Mouse (Mus musculus): Measurements from ENCODE around the gene Znrf3. TPM values are rescaled to one million over a fixed set of nuclear protein-coding genes. Genes with fewer than 3 reads are reported as not detected.

The Znrf3 gene
- polyA plus RNA-seq, 2 experiments: 8.0 to 12.9 TPM

GRCm38 (mm10) chr11:5412644-5413190 lies 31.9 kb downstream of the Znrf3 start:
- ATAC-seq (ENCODE audit: low FRiP score, low read depth) (no peak), DNase-seq (ENCODE audit: low spot score) (no peak)
- no peak for TF ChIP-seq POLR2A (IDR thresholded peaks at IDR 0.05; ENCODE audit: borderline replicate concordance, extremely low read depth, insufficient read depth, insufficient read length)
- H3K4me3 ChIP-seq (replicated peaks; ENCODE audit: low read length): no peak overlapping the region
- no peak overlapping the region for H3K9ac ChIP-seq (ENCODE audit: low read depth, low read length, severe bottlenecking)
- no peaks in the 10 kb centered on the region for H3K36me3 ChIP-seq (ENCODE audit: control insufficient read depth, insufficient read depth, low read length)
- H3K9me3 ChIP-seq (ENCODE audit: control insufficient read depth, low read length): no peaks in the 10 kb centered on the region
- H3K4me1 ChIP-seq (ENCODE audit: control insufficient read depth, insufficient read depth, low read length): peaks cover 48% of the 10 kb centered on the region
- WGBS: 43% methylated on average over 2 of the region's 2 CpGs
- no peaks in the 10 kb centered on the region for H3K27me3 ChIP-seq (ENCODE audit: control insufficient read depth, insufficient read depth, low read length)
- H3K27ac ChIP-seq (replicated peaks; ENCODE audit: low read depth, low read length): no peak overlapping the region
- no peak overlapping the region for H3K4me2 ChIP-seq (replicated peaks; ENCODE audit: low read depth, low read length, severe bottlenecking)

- Histone ChIP-seq H3K9me3 (ENCODE audit: control insufficient read depth, low read length) (no peaks in the 10 kb centered on the region), H3K36me3 (ENCODE audit: control insufficient read depth, insufficient read depth, low read length) (no peaks in the 10 kb centered on the region), H3K4me2 (replicated peaks; ENCODE audit: low read depth, low read length, severe bottlenecking) (no peak overlapping the region), H3K27me3 (ENCODE audit: control insufficient read depth, insufficient read depth, low read length) (no peaks in the 10 kb centered on the region), H3K4me3 (replicated peaks; ENCODE audit: low read length) (no peak overlapping the region), H3K27ac (replicated peaks; ENCODE audit: low read depth, low read length) (no peak overlapping the region), H3K9ac (ENCODE audit: low read depth, low read length, severe bottlenecking) (no peak overlapping the region), H3K4me1 (ENCODE audit: control insufficient read depth, insufficient read depth, low read length) (peaks cover 41% of the 10 kb centered on the region)
- WGBS: 21% methylated on average over 9 of the region's 9 CpGs
- no peak for ATAC-seq (ENCODE audit: low FRiP score, low read depth)
- no peak for DNase-seq (ENCODE audit: low spot score)
- no peak for TF ChIP-seq POLR2A (IDR thresholded peaks at IDR 0.05; ENCODE audit: borderline replicate concordance, extremely low read depth, insufficient read depth, insufficient read length)
Measured at GRCm38 (mm10) chr11:5411577-5411976, 33.1 kb downstream of the Znrf3 start.

GRCm38 (mm10) chr11:5404180-5404579 lies 40.5 kb downstream of the Znrf3 start:
- WGBS: 54% methylated on average over 2 of the region's 2 CpGs
- Histone ChIP-seq H3K9ac (ENCODE audit: low read depth, low read length, severe bottlenecking) (no peak overlapping the region), H3K4me1 (ENCODE audit: control insufficient read depth, insufficient read depth, low read length) (peaks cover 13% of the 10 kb centered on the region), H3K4me2 (replicated peaks; ENCODE audit: low read depth, low read length, severe bottlenecking) (no peak overlapping the region), H3K36me3 (ENCODE audit: control insufficient read depth, insufficient read depth, low read length) (no peaks in the 10 kb centered on the region), H3K27me3 (ENCODE audit: control insufficient read depth, insufficient read depth, low read length) (no peaks in the 10 kb centered on the region), H3K4me3 (replicated peaks; ENCODE audit: low read length) (no peak overlapping the region), H3K27ac (replicated peaks; ENCODE audit: low read depth, low read length) (no peak overlapping the region), H3K9me3 (ENCODE audit: control insufficient read depth, low read length) (no peaks in the 10 kb centered on the region)
- DNase-seq (ENCODE audit: low spot score) (no peak), ATAC-seq (ENCODE audit: low FRiP score, low read depth) (no peak)
- no peak for TF ChIP-seq POLR2A (IDR thresholded peaks at IDR 0.05; ENCODE audit: borderline replicate concordance, extremely low read depth, insufficient read depth, insufficient read length)

GRCm38 (mm10) chr11:5402127-5402733 lies 42.4 kb downstream of the Znrf3 start:
- H3K4me3 ChIP-seq (replicated peaks; ENCODE audit: low read length): no peak overlapping the region
- ATAC-seq (ENCODE audit: low FRiP score, low read depth) (no peak), DNase-seq (ENCODE audit: low spot score) (no peak)
- no peak for TF ChIP-seq POLR2A (IDR thresholded peaks at IDR 0.05; ENCODE audit: borderline replicate concordance, extremely low read depth, insufficient read depth, insufficient read length)
- H3K9me3 ChIP-seq (ENCODE audit: control insufficient read depth, low read length): no peaks in the 10 kb centered on the region
- H3K27me3 ChIP-seq (ENCODE audit: control insufficient read depth, insufficient read depth, low read length): no peaks in the 10 kb centered on the region
- H3K4me2 ChIP-seq (replicated peaks; ENCODE audit: low read depth, low read length, severe bottlenecking): no peak overlapping the region
- no peaks in the 10 kb centered on the region for H3K36me3 ChIP-seq (ENCODE audit: control insufficient read depth, insufficient read depth, low read length)
- no peak overlapping the region for H3K27ac ChIP-seq (replicated peaks; ENCODE audit: low read depth, low read length)
- WGBS: 90% methylated on average over 4 of the region's 4 CpGs
- H3K4me1 ChIP-seq (ENCODE audit: control insufficient read depth, insufficient read depth, low read length): peaks cover 13% of the 10 kb centered on the region
- no peak overlapping the region for H3K9ac ChIP-seq (ENCODE audit: low read depth, low read length, severe bottlenecking)

- H3K4me3 ChIP-seq (replicated peaks; ENCODE audit: low read length): no peak overlapping the region
- H3K36me3 ChIP-seq (ENCODE audit: control insufficient read depth, insufficient read depth, low read length): no peaks in the 10 kb centered on the region
- no peak overlapping the region for H3K9ac ChIP-seq (ENCODE audit: low read depth, low read length, severe bottlenecking)
- WGBS: 70% methylated on average over 3 of the region's 3 CpGs
- DNase-seq (ENCODE audit: low spot score) (no peak), ATAC-seq (ENCODE audit: low FRiP score, low read depth) (no peak)
- no peak overlapping the region for H3K4me2 ChIP-seq (replicated peaks; ENCODE audit: low read depth, low read length, severe bottlenecking)
- H3K27me3 ChIP-seq (ENCODE audit: control insufficient read depth, insufficient read depth, low read length): no peaks in the 10 kb centered on the region
- TF ChIP-seq POLR2A (IDR thresholded peaks at IDR 0.05; ENCODE audit: borderline replicate concordance, extremely low read depth, insufficient read depth, insufficient read length): no peak
- H3K9me3 ChIP-seq (ENCODE audit: control insufficient read depth, low read length): no peaks in the 10 kb centered on the region
- no peak overlapping the region for H3K27ac ChIP-seq (replicated peaks; ENCODE audit: low read depth, low read length)
- 0 out of 2 replicates have a peak, but pooled peaks cover 4% of the 10 kb centered on the region for H3K4me1 ChIP-seq (ENCODE audit: control insufficient read depth, insufficient read depth, low read length)
Measured at GRCm38 (mm10) chr11:5398301-5399053, 46.2 kb downstream of the Znrf3 start.

Data from limb, embryonic 14.5 days (tissue).